Mouse (Mus musculus) heart, postnatal 25 days (tissue): ENCODE results near the gene Uhmk1. TPM values are rescaled to one million over a fixed set of nuclear protein-coding genes. Genes with fewer than 3 reads are reported as not detected.

ENCODE experiments used
- DNase-seq: peaks from one replicate; pipeline ENCODE4 v3.0.0; 2022; ENCODE audit warnings: low spot score
- intact Hi-C: fragments of 180-260 bp; cut with DNase I; formaldehyde crosslinking; loops from one replicate; pipeline ENCODE4 v1.15.1; 2025
- total RNA-seq, 2 experiments: library from RNA; stranded (reverse); gene quantifications; 2 replicates each; pipeline ENCODE4 v1.2.3; 2021

The Uhmk1 gene
- total RNA-seq, 2 experiments from 2014 or later, result 19.7 to 21.1 TPM

DNA sequence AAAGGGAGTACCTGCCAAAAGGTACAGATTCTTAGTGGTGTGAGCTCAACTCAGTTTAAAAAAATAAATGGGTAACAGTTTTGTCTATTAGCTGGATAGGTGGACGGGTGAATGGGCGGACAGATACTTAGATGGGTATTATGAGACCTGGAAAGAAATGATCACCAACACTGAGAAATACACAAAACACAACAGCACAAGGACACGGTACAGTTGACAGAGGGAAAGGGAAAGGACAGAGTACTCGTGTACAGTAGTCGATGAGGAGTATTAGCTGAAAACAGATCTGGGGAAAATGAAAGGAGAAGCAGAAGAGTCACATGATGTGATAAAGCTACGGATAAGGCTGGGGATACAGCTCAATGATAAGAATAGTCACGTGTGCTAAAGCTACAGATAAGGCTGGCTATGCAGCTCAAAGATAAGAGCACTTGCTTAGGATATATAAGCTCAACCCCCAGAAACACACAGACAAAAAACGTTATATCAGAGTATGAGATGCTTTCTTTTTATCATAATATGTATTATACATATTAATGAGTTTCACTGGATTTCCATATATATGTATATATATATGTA is 38.4 kb downstream of the Uhmk1 start:
- intact Hi-C loops, result no loop called here
- DNase-seq, result no peak

GRCm38 (mm10) chr1:170175848-170176247 is 39.3 kb downstream of the Uhmk1 start:
- intact Hi-C loops, result no loop called here
- no peak for DNase-seq

DNA sequence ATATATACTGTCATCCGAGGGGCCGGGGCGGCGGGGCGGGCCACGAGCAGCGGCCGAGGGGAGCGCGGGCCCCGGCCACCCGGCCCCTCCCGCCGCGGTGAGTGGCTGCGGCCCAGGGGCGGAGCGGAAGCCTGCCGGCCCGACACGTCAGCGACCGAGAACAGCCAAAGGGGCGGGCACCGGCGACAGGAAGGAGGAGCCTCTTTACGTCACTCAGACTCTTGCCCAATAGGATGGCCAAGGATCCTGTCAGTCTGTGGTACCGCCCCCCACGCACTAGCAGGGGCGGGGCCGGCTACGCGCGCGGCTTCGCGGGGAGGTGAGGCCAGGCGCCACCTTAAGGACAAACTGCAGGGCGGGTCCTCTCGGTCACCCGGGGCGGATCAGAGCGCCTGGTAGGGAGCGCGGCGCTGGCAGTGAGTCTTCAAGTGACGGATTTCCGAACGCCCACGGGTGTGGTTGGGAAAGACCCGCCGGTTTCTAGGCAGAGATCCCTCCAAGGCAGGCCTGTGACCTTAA is 40.3 kb downstream of the Uhmk1 start, which contains the start of gene Uap1:
Gene Uap1, minus strand, starts transcription at position 144 of the 519 bp plus-strand sequence.
- intact Hi-C loops, result no loop called here
- peak; percentile 99 for DNase-seq

- DNase-seq, result no peak
- intact Hi-C loops, result no loop called here
These were observed 41.0 kb downstream of the Uhmk1 start for GRCm38 (mm10) chr1:170173991-170174813.

GRCm38 (mm10) chr1:170167781-170168180 is 47.4 kb downstream of the Uhmk1 start:
- no peak for DNase-seq
- intact Hi-C loops, result no loop called here

DNA sequence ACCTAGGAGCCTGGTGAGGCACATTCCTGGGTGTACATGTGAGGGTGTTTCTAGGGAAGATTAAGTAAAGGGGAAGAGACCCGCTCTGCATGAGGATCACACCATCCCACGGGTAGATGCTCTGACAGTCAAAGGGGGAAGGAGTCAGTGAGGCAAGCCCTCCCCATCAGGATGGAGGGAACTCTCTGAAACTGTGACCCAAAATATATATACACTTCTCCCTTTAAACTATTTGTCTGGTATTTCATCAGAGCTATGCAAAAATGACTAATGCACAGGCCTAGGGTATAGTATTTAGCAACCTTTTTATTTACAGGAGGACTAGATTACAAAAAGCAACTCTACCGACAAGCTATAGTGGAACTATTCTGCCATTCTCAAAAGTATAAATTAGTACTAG is 50.3 kb downstream of the Uhmk1 start:
- intact Hi-C loops, result loop anchor here (5.0 kb wide), 1 partner anchor 37 kb away; no protein-coding TSS in a partner anchor
- DNase-seq, result no peak

DNA sequence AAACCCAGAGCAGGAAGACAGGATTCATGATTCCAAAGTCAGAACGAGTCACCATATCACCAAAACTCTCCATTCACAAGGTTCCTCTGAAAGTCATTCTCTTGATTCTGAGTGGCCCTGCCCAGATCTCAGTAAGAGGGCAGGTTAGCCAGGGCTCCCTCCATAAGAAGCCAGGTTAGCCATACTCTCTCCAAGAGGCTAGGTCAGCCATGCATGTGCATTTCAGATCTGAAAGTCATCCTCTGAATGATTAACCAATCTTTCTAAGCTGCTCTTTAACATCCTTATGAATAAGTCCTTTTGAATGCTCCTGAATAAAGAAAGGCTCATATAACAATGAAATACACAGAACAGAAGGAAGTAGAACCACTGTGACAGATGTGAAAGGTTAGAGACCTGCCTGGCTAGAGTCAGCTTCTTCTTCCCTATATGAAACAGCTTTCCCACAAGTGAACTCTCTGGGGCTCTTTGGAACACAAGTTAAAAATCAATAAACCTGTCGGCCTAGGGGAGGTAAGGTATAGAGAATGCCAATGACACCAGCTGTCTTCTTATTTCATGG is 51.1 kb downstream of the Uhmk1 start:
- intact Hi-C loops, result loop anchor here (5.0 kb wide), 1 partner anchor 38 kb away; no protein-coding TSS in a partner anchor
- no peak for DNase-seq

- intact Hi-C loops, result loop anchor here (5.0 kb wide), 1 partner anchor 39 kb away; no protein-coding TSS in a partner anchor
- DNase-seq, result no peak
These were observed 51.7 kb downstream of the Uhmk1 start for GRCm38 (mm10) chr1:170163398-170163943.

DNA sequence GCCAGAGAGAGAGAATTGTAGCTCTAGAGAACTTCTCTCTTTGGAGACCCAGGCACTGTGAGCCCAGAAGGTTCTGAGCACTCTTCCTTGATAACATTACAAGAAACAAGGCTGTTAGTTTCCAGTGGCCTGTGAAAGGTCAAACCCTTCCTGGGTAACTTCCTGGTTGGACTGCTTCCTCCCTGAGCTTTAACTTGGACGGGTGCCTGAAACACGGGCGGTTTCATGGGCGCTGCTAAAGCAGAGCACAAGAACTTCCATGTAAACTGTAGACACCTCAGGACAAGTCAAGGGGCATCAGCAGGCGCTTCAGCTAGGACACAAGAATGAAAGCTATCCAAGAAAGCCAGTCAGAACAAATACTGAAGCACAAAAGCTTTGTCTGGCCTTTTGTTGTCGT is 53.3 kb downstream of the Uhmk1 start:
- intact Hi-C loops, result loop anchor here (5.0 kb wide), 1 partner anchor 40 kb away; no protein-coding TSS in a partner anchor
- DNase-seq, result peak; percentile 37

GRCm38 (mm10) chr1:170160397-170160938 is 54.7 kb downstream of the Uhmk1 start:
- intact Hi-C loops, result loop anchor here (5.0 kb wide), 1 partner anchor 42 kb away; no protein-coding TSS in a partner anchor
- no peak for DNase-seq

DNA sequence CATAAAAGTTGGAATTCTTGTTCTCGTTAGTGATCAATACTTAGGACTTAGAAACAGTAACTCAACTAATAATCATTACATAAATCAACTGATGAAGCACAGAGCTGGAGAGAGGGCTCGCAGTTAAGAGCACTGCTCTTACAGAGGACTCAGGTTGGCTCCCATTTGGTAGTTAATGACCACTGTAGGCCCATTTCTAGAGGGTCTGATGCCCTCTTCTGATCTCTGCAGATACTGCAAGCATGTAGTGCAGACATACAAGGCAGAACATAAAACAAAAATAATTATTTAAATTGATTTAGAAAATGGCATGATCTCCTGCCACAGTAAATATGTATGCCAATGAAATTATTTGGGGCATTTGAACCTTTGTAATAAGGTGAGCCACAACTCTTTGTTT is 55.5 kb downstream of the Uhmk1 start:
- DNase-seq, result no peak
- intact Hi-C loops, result loop anchor here (5.0 kb wide), 1 partner anchor 43 kb away; no protein-coding TSS in a partner anchor

GRCm38 (mm10) chr1:170155761-170156160 is 59.4 kb downstream of the Uhmk1 start:
- no peak for DNase-seq
- intact Hi-C loops, result no loop called here

- intact Hi-C loops, result no loop called here
These were observed 59.9 kb downstream of the Uhmk1 start for GRCm38 (mm10) chr1:170155298-170155697.

DNA sequence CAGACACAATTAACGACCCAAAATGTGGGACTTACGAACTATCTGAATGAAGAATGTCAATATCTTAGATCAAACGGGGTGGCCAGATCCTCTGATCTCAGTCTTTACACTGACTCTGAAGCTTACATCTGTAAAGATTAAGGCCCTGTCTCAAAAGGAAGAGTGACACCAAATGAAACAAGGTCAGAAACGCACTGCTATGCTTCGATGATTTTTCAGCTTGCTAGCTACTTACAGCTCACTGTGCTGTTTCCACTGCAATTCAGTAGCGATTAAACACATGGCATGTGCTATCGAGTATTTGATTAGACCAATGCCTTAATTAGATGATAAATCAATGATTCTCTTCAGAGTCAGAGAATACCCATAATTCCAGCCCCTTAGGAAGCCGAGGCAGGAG is 61.2 kb downstream of the Uhmk1 start:
- intact Hi-C loops, result no loop called here
- DNase-seq, result no peak

More at GRCm38 (mm10) chr1:170155298-170155697, 59.9 kb downstream of the Uhmk1 start:
- DNase-seq, result no peak

GRCm38 (mm10) chr1:170152552-170152951 is 62.6 kb downstream of the Uhmk1 start:
- intact Hi-C loops, result no loop called here
- DNase-seq, result no peak

GRCm38 (mm10) chr1:170150870-170151269 is 64.3 kb downstream of the Uhmk1 start:
- intact Hi-C loops, result no loop called here
- no peak for DNase-seq

GRCm38 (mm10) chr1:170149756-170150155 is 65.4 kb downstream of the Uhmk1 start:
- intact Hi-C loops, result no loop called here
- DNase-seq, result no peak

GRCm38 (mm10) chr1:170148536-170148935 is 66.7 kb downstream of the Uhmk1 start:
- DNase-seq, result no peak
- intact Hi-C loops, result no loop called here

GRCm38 (mm10) chr1:170147651-170148448 is 67.3 kb downstream of the Uhmk1 start:
- intact Hi-C loops, result no loop called here
- no peak for DNase-seq
